Mouse (Mus musculus) kidney, embryonic 15.5 days (tissue): Measurements from ENCODE around the gene Adra2c. TPM values are rescaled to one million over a fixed set of nuclear protein-coding genes. Genes with fewer than 3 reads are reported as not detected.

Experiments
- ATAC-seq: fragments of 200-750 bp; cut with Nextera tagmentation; replicated peaks from 2 replicates; pipeline ENCODE4 v1.8.0; 2017; ENCODE audit warnings: moderate TSS enrichment; ENCODE audit not compliant: low FRiP score
- H3K27ac ChIP-seq: fragments of 300-500 bp; sonication (generic); 2 replicates; pipeline ENCODE4 v1.5.1; 2015; ENCODE audit warnings: mild to moderate bottlenecking, inconsistent platforms
- H3K27me3 ChIP-seq: fragments of 300-500 bp; sonication (generic); 2 replicates; pipeline ENCODE4 v1.6.1; 2015; ENCODE audit warnings: inconsistent platforms
- H3K36me3 ChIP-seq: fragments of 300-500 bp; sonication (generic); 2 replicates; pipeline ENCODE4 v1.6.1; 2015; ENCODE audit warnings: inconsistent platforms
- H3K4me1 ChIP-seq: fragments of 300-500 bp; sonication (generic); 2 replicates; pipeline ENCODE4 v1.6.1; 2015; ENCODE audit warnings: inconsistent platforms
- H3K4me2 ChIP-seq: fragments of 300-500 bp; sonication (generic); 2 replicates; pipeline ENCODE4 v1.6.1; 2015; ENCODE audit warnings: moderate library complexity, mild to moderate bottlenecking, inconsistent platforms
- H3K4me3 ChIP-seq: fragments of 300-500 bp; sonication (generic); replicated peaks from 2 replicates; pipeline ENCODE4 v1.5.1; 2015; ENCODE audit warnings: mild to moderate bottlenecking, inconsistent platforms
- H3K9ac ChIP-seq: fragments of 300-500 bp; sonication (generic); 2 replicates; pipeline ENCODE4 v1.6.1; 2015; ENCODE audit warnings: mild to moderate bottlenecking, inconsistent platforms
- H3K9me3 ChIP-seq: fragments of 300-500 bp; sonication (generic); replicated peaks from 2 replicates; pipeline ENCODE4 v1.6.1; 2016; ENCODE audit warnings: inconsistent platforms
- WGBS: fragments of 180-500 bp; shearing (Covaris S2); methylation state at CpG from one replicate; pipeline ENCODE4 v1.1.7; 2015; ENCODE audit warnings: mixed read lengths; 5-methylcytosine and 5-hydroxymethylcytosine counted together
- polyA plus RNA-seq: library from polyadenylated mRNA; unstranded; fragments of >200 nt; fragmentation: Nextera tagmentation; extraction: Ambion mirVana; gene quantifications from 2 replicates; pipeline ENCODE4 v1.2.1, GENCODE M21; 2015

Gene Adra2c
- polyA plus RNA-seq, 1 experiment from 2014 or later, result 0.40 TPM

DNA sequence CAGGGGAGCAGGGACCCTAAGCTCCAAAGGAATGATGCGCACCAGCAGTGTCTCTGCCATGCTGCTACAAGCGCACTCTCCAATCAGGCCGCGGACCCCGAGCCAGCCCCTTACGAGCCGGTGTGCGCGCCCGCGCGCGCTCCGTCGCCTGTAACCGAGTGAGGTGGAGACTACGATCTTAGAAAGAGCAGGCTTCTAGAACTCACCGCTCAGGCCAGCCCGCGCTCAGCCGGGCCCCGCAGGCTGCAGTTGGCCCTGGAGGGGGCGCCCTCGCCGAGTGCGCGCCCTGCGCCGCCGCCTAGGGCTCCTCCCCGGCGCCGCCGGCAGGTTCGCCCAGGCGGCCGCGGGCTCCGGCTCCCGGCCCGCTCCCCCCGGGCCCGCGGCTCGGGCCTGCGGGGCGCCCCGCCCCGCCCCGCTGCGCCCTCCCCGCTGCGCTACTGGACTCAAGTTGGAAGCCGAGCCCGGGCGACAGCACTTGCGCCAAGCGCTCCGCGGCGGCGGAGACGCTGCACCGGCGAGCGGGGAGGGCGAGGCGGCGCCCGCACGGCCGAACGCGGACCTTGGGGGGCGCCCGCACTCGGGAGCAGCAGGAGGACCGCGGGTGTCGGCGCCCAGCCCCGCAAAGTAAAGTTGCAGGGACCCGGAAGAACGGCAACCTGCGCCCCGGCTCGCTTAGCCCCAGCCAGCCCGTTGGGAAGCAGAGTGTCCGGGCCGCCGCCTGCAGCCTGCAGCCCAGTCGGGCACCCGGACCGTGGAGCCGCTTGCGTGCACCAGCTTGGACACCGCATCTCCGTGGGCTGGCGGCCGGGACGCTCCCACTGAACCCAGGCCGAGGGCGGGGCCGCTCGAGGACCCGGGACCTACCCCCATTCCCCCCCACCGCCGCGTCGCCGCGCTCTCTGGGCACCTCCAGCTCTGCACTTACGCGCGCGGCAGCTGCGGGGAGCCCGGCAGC is 899 bp downstream of the Adra2c start:
- Histone ChIP-seq H3K4me1 (peaks cover 29% of the 10 kb centered on the region), H3K4me2 (peak overlapping the region; percentile 96), H3K9me3 (no peaks in the 10 kb centered on the region), H3K27ac (no peak overlapping the region), H3K4me3 (peak overlapping the region; percentile 56), H3K27me3 (peaks cover 86% of the 10 kb centered on the region), H3K36me3 (no peaks in the 10 kb centered on the region), H3K9ac (peak overlapping the region; percentile 19; the same call in 1 of the 2 replicates)
- ATAC-seq, result peak; percentile 83
- WGBS, result under 1% methylated on average over 114 of the region's 118 CpGs

GRCm38 (mm10) chr5:35279696-35280001 is 1.5 kb downstream of the Adra2c start:
- Histone ChIP-seq H3K27me3 (peaks cover 89% of the 10 kb centered on the region), H3K27ac (no peak overlapping the region), H3K36me3 (no peaks in the 10 kb centered on the region), H3K4me3 (peak overlapping the region; percentile 56), H3K9me3 (no peaks in the 10 kb centered on the region), H3K4me2 (peak overlapping the region; percentile 96), H3K4me1 (peaks cover 29% of the 10 kb centered on the region), H3K9ac (peak overlapping the region; percentile 8; the same call in 1 of the 2 replicates)
- ATAC-seq, result no peak
- WGBS, result under 1% methylated on average over 49 of the region's 49 CpGs

GRCm38 (mm10) chr5:35280002-35280782 is 2.1 kb downstream of the Adra2c start:
- Histone ChIP-seq H3K4me2 (peak overlapping the region; percentile 96), H3K9ac (no peak overlapping the region), H3K36me3 (no peaks in the 10 kb centered on the region), H3K4me3 (peak overlapping the region; percentile 56), H3K27ac (no peak overlapping the region), H3K4me1 (peaks cover 29% of the 10 kb centered on the region), H3K27me3 (peaks cover 92% of the 10 kb centered on the region), H3K9me3 (no peaks in the 10 kb centered on the region)
- 4% methylated on average over 75 of the region's 75 CpGs for WGBS
- ATAC-seq, result no peak

DNA sequence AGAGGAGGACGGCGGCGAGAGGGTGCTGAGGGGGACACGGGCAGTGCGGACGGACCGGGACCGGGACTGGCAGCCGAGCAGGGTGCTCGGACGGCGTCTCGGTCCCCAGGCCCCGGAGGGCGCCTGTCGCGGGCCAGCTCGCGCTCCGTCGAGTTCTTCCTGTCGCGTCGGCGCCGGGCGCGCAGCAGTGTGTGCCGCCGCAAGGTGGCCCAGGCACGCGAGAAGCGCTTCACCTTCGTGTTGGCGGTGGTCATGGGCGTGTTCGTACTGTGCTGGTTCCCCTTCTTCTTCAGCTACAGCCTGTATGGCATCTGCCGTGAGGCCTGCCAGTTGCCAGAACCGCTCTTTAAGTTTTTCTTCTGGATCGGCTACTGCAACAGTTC is 2.7 kb downstream of the Adra2c start:
- 3% methylated on average over 40 of the region's 40 CpGs for WGBS
- Histone ChIP-seq H3K4me1 (peaks cover 29% of the 10 kb centered on the region), H3K4me3 (peak overlapping the region; percentile 56), H3K36me3 (no peaks in the 10 kb centered on the region), H3K9ac (no peak overlapping the region), H3K4me2 (peak overlapping the region; percentile 96), H3K9me3 (no peaks in the 10 kb centered on the region), H3K27ac (no peak overlapping the region), H3K27me3 (peaks cover 90% of the 10 kb centered on the region)
- no peak for ATAC-seq

DNA sequence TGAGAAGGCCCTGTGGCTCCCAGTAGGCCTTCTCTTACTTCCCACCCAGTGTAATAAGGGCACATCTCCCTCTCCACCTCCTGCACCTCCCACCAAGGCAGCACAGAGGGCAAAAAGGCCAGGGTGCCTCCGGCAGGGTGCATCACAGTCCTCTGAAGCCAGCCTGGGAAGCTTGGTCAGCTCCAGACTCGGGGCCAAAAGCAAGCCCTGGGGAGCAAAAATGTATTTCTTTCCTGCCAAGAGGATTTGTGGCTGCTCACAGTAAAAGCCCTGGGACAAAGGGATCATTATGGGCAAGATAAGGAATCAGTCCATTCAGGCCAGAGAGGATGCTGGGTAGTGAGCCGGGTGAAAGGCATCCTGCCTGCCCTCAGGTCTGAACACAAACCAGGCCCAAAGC is 7.2 kb downstream of the Adra2c start:
- 40% methylated on average over 3 of the region's 3 CpGs for WGBS
- ATAC-seq, result no peak

DNA sequence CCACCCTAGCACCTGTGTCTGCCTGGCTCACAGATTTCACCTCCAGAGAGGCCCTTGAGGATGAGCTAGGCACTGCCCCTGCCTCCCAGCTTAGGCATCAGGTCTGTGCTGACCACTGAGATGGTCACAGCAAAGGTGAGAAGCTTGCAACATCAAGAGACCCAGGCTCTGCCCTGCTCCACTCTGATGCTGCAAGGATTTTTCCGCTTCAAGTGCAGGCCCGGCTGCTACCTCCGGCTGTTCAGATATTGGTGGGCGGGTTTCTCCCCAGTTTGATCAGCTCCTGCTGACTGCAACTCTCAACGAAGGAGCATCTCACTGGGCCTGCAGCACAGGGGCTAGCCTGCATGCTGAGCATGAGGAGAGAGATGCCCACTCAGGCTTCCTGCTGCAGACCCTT is 8.1 kb downstream of the Adra2c start:
- ATAC-seq, result no peak
- WGBS, result 76% methylated on average over 5 of the region's 5 CpGs
- Histone ChIP-seq H3K9me3 (no peaks in the 10 kb centered on the region), H3K4me3 (no peak overlapping the region), H3K4me2 (no peak overlapping the region), H3K9ac (no peak overlapping the region), H3K36me3 (no peaks in the 10 kb centered on the region), H3K27me3 (peaks cover 36% of the 10 kb centered on the region), H3K4me1 (peaks cover 2% of the 10 kb centered on the region; the same call in 1 of the 2 replicates), H3K27ac (no peak overlapping the region)

More for the DNA sequence above, 7.2 kb downstream of the Adra2c start:
- Histone ChIP-seq H3K27me3 (peaks cover 45% of the 10 kb centered on the region), H3K4me2 (no peak overlapping the region), H3K36me3 (no peaks in the 10 kb centered on the region), H3K4me3 (no peak overlapping the region), H3K9me3 (no peaks in the 10 kb centered on the region), H3K27ac (0 out of 2 replicates have a peak overlapping the region, but pooled peaks have one; percentile 13), H3K4me1 (peaks cover 9% of the 10 kb centered on the region), H3K9ac (no peak overlapping the region)

- no peak overlapping the region for H3K4me2 ChIP-seq
- WGBS, result 21% methylated on average over 3 of the region's 3 CpGs
- H3K36me3 ChIP-seq, result no peaks in the 10 kb centered on the region
- no peak overlapping the region for H3K27ac ChIP-seq
- no peaks in the 10 kb centered on the region for H3K4me1 ChIP-seq
- no peak for ATAC-seq
- no peak overlapping the region for H3K9ac ChIP-seq
- H3K27me3 ChIP-seq, result peaks cover 6% of the 10 kb centered on the region; the same call in 1 of the 2 replicates
- H3K4me3 ChIP-seq, result no peak overlapping the region
- H3K9me3 ChIP-seq, result no peaks in the 10 kb centered on the region
Observed at GRCm38 (mm10) chr5:35299621-35300020, 21.5 kb downstream of the Adra2c start.

DNA sequence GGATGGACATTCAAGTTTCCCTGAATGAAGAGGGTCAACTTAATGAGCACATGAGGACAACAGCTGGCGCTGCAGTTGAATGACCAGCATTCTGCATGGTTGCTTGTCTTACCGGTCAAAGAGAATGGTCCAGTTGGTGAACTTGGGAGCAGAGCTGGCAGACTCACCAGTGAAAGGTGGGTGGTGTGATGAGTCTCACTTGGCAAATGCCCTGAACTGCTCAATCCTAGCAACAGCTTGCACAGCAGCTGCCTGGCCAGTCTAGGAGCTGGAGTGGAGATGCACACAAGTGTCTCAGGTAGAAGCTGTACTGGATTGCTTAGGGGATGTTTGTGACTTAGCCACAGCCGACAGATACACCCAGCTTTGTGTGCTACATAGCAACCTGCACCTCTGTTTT is 26.1 kb downstream of the Adra2c start:
- Histone ChIP-seq H3K4me3 (no peak overlapping the region), H3K27ac (no peak overlapping the region), H3K9me3 (no peaks in the 10 kb centered on the region), H3K4me2 (no peak overlapping the region), H3K36me3 (no peaks in the 10 kb centered on the region), H3K27me3 (peaks cover 7% of the 10 kb centered on the region; the same call in 1 of the 2 replicates), H3K9ac (no peak overlapping the region), H3K4me1 (no peaks in the 10 kb centered on the region)
- ATAC-seq, result no peak
- WGBS, result 81% methylated on average over 3 of the region's 3 CpGs

DNA sequence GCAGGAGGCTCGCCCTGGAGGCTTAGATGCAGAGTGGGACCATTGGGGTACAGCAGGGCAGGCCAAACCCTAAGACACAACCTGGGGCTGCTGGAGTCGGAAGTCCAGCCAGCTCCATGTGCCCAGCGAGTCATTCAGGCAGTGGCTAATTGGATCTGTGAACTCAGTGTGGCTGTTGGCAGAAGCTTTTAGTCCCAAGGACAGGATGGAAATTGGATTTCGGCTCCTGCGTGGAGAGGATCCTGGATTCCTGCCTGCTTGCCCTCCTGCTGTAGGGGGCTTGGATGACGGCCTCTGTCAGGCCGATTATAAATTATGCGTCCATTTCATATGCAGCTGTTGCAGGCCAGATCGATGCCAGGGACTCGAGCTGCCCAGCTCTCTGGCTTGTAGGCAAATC is 27.2 kb downstream of the Adra2c start:
- no peak for ATAC-seq
- H3K4me3 ChIP-seq, result no peak overlapping the region
- H3K4me2 ChIP-seq, result no peak overlapping the region
- peaks cover 5% of the 10 kb centered on the region; the same call in 1 of the 2 replicates for H3K4me1 ChIP-seq
- H3K36me3 ChIP-seq, result no peaks in the 10 kb centered on the region
- H3K27me3 ChIP-seq, result peaks cover 7% of the 10 kb centered on the region; the same call in 1 of the 2 replicates
- H3K27ac ChIP-seq, result no peak overlapping the region
- 77% methylated on average over 10 of the region's 10 CpGs for WGBS
- H3K9ac ChIP-seq, result no peak overlapping the region
- H3K9me3 ChIP-seq, result no peaks in the 10 kb centered on the region

GRCm38 (mm10) chr5:35306692-35307091 is 28.6 kb downstream of the Adra2c start:
- peaks cover 5% of the 10 kb centered on the region; the same call in 1 of the 2 replicates for H3K4me1 ChIP-seq
- H3K9ac ChIP-seq, result no peak overlapping the region
- H3K9me3 ChIP-seq, result no peaks in the 10 kb centered on the region
- peaks cover 9% of the 10 kb centered on the region; the same call in 1 of the 2 replicates for H3K27me3 ChIP-seq
- no peak overlapping the region for H3K4me3 ChIP-seq
- no peak for ATAC-seq
- H3K36me3 ChIP-seq, result no peaks in the 10 kb centered on the region
- H3K27ac ChIP-seq, result no peak overlapping the region
- WGBS, result 87% methylated on average over 1 of the region's 1 CpGs
- H3K4me2 ChIP-seq, result no peak overlapping the region

- no peak overlapping the region for H3K4me3 ChIP-seq
- H3K9me3 ChIP-seq, result no peaks in the 10 kb centered on the region
- WGBS, result 27% methylated on average over 7 of the region's 7 CpGs
- no peak overlapping the region for H3K4me2 ChIP-seq
- peaks cover 33% of the 10 kb centered on the region for H3K27me3 ChIP-seq
- H3K4me1 ChIP-seq, result peaks cover 30% of the 10 kb centered on the region
- no peak overlapping the region for H3K27ac ChIP-seq
- H3K36me3 ChIP-seq, result no peaks in the 10 kb centered on the region
- no peak overlapping the region for H3K9ac ChIP-seq
- ATAC-seq, result no peak
Observed at GRCm38 (mm10) chr5:35309853-35310252, 31.7 kb downstream of the Adra2c start.

- Histone ChIP-seq H3K4me3 (no peak overlapping the region), H3K27ac (no peak overlapping the region), H3K36me3 (no peaks in the 10 kb centered on the region), H3K4me1 (peaks cover 34% of the 10 kb centered on the region), H3K9me3 (no peaks in the 10 kb centered on the region), H3K27me3 (peaks cover 34% of the 10 kb centered on the region), H3K4me2 (no peak overlapping the region), H3K9ac (no peak overlapping the region)
- no peak for ATAC-seq
- WGBS, result 95% methylated on average over 5 of the region's 5 CpGs
Observed at GRCm38 (mm10) chr5:35311738-35312250, 33.7 kb downstream of the Adra2c start.
